Mouse (Mus musculus) stomach, postnatal 0 days (tissue): ENCODE data around the gene Gm45717.

Source experiments
- CTCF ChIP-seq: IDR thresholded peaks from 2 replicates; pipeline ENCODE4 v1.5.1; 2016; ENCODE audit warnings: antibody characterized with exemption, low read depth, mild to moderate bottlenecking, moderate library complexity
- EP300 ChIP-seq: optimal IDR thresholded peaks from 2 replicates; pipeline ENCODE3; 2016; ENCODE audit warnings: antibody characterized with exemption

- TF ChIP-seq CTCF (no peak), EP300 (no peak)
Measured at GRCm38 (mm10) chr7:140955342-140955741, 395 bp downstream of the Gm45717 start.
